Mouse (Mus musculus): ENCODE measurements at regions not wholly inside any gene's neighbourhood (a gene's known extent, or its start where the extent isn't known, plus 50 kb on each side); places are given as distances from the start of the nearest gene placed in this dataset.

DNA sequence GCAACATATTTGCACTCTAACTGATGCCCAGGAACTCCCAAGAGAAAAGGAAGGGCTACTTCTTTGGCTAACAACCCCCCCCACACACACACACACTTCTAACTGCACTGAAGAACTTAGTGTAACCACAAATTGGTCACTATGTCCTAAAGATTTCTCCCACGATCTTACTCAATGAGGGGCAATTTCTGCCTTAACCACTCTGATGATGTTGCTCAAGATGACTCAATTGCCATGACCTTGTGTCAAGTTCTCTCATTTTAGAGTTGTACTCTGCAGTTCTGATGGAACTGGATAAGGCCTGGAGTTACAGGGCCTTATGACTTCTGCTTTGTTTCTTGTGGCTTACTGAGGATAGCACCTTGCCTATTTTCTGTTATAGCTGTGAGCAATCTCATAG is 81.7 kb downstream of the Sem1 start:
- Histone ChIP-seq H3K9ac (ENCODE audit: control insufficient read depth, low read depth, low read length, poor library complexity, severe bottlenecking) (no peak overlapping the region), H3K27ac (ENCODE audit: control insufficient read depth, low read depth, low read length) (no peak overlapping the region), H3K4me3 (ENCODE audit: control insufficient read depth in 1 of 2, insufficient read depth in 1 of 2, low read depth in 2 of 2, low read length in 2 of 2) (no peak overlapping the region), H3K36me3 (ENCODE audit: control insufficient read depth in 1 of 2, insufficient read depth in 2 of 2, low read length in 2 of 2) (no peaks in the 10 kb centered on the region), H3K9me3 (replicated peaks; ENCODE audit: insufficient read depth, low read length) (no peaks in the 10 kb centered on the region), H3K79me2 (ENCODE audit: control insufficient read depth, insufficient read depth, low read length, poor library complexity) (no peaks in the 10 kb centered on the region), H3K27me3 (ENCODE audit: control insufficient read depth in 1 of 2, insufficient read depth in 2 of 2, low read length in 2 of 2) (no peaks in the 10 kb centered on the region; a peak in 1 of 4 replicates), H3K4me1 (ENCODE audit: control insufficient read depth in 1 of 2, insufficient read depth in 2 of 2, low read length in 2 of 2) (no peaks in the 10 kb centered on the region)
- TF ChIP-seq ZNF384 (IDR thresholded peaks at IDR 0.05; ENCODE audit: low read depth, low read length) (no peak), MXI1 (IDR thresholded peaks at IDR 0.05; ENCODE audit: low read depth, low read length) (no peak), RAD21 (IDR thresholded peaks at IDR 0.05; ENCODE audit: low read depth, low read length) (no peak), CTCF (IDR thresholded peaks at IDR 0.05 in 2 of 3, conservative IDR thresholded peaks at IDR 0.05 in 1 of 3; ENCODE audit: control insufficient read depth in 1 of 3, insufficient read depth in 1 of 3, low read depth in 2 of 3, low read length in 3 of 3, poor library complexity in 1 of 3, severe bottlenecking in 1 of 3) (no peak), POLR2A (IDR thresholded peaks at IDR 0.05; ENCODE audit: control insufficient read depth in 1 of 2, insufficient read depth in 1 of 2, low read depth in 1 of 2, low read length in 2 of 2, poor library complexity in 1 of 2) (no peak), TAL1 (IDR thresholded peaks at IDR 0.05; ENCODE audit: low read length) (no peak), MYC (IDR thresholded peaks at IDR 0.05; ENCODE audit: low read depth, low read length) (no peak), CHD1 (IDR thresholded peaks at IDR 0.05; ENCODE audit: low read depth, low read length) (no peak), MAX (IDR thresholded peaks at IDR 0.05; ENCODE audit: low read length) (no peak), MAFK (IDR thresholded peaks at IDR 0.05; ENCODE audit: borderline replicate concordance, low read depth, low read length) (no peak), SMC3 (IDR thresholded peaks at IDR 0.05; ENCODE audit: low read depth, low read length) (no peak)
- no peak for DNase-seq (ENCODE audit: low read depth, low spot score)

GRCm38 (mm10) chr6:6496336-6496735 is 82.1 kb downstream of the Sem1 start:
- H3K4me1 ChIP-seq (ENCODE audit: control insufficient read depth in 1 of 2, insufficient read depth in 2 of 2, low read length in 2 of 2): no peaks in the 10 kb centered on the region
- H3K27ac ChIP-seq (ENCODE audit: control insufficient read depth, low read depth, low read length): no peak overlapping the region
- no peak for TF ChIP-seq POLR2AphosphoS5 (IDR thresholded peaks at IDR 0.05; ENCODE audit: borderline replicate concordance, low read depth, low read length)
- TF ChIP-seq GABPA (IDR thresholded peaks at IDR 0.05; ENCODE audit: low read depth, low read length): no peak
- no peak for TF ChIP-seq ZKSCAN1 (IDR thresholded peaks at IDR 0.05; ENCODE audit: low read depth, low read length)
- no peak for TF ChIP-seq ELF1 (IDR thresholded peaks at IDR 0.05; ENCODE audit: low read depth, low read length)
- TF ChIP-seq ZMIZ1 (IDR thresholded peaks at IDR 0.05; ENCODE audit: low read depth, low read length): no peak
- no peak for TF ChIP-seq E2F4 (IDR thresholded peaks at IDR 0.05; ENCODE audit: borderline replicate concordance, low read depth, low read length)
- TF ChIP-seq MXI1 (IDR thresholded peaks at IDR 0.05; ENCODE audit: low read depth, low read length): no peak
- no peak for TF ChIP-seq GATA1 (IDR thresholded peaks at IDR 0.05; ENCODE audit: low read depth, low read length)
- TF ChIP-seq USF2 (IDR thresholded peaks at IDR 0.05; ENCODE audit: borderline replicate concordance in 1 of 2, insufficient read depth in 1 of 2, low read depth in 1 of 2, low read length in 2 of 2): no peak
- TF ChIP-seq POLR2A (IDR thresholded peaks at IDR 0.05; ENCODE audit: control insufficient read depth in 1 of 2, insufficient read depth in 1 of 2, low read depth in 1 of 2, low read length in 2 of 2, poor library complexity in 1 of 2): no peak
- TF ChIP-seq BHLHE40 (IDR thresholded peaks at IDR 0.05; ENCODE audit: borderline replicate concordance, low read depth, low read length): no peak
- no peak for TF ChIP-seq SIN3A (IDR thresholded peaks at IDR 0.05; ENCODE audit: low read length)
- TF ChIP-seq MYB (IDR thresholded peaks at IDR 0.05; ENCODE audit: low read depth, low read length): no peak
- no peak for TF ChIP-seq ZNF384 (IDR thresholded peaks at IDR 0.05; ENCODE audit: low read depth, low read length)
- no peak for TF ChIP-seq MYC (IDR thresholded peaks at IDR 0.05; ENCODE audit: low read depth, low read length)
- no peak for TF ChIP-seq USF1 (IDR thresholded peaks at IDR 0.05; ENCODE audit: low read depth, low read length)
- TF ChIP-seq TAL1 (IDR thresholded peaks at IDR 0.05; ENCODE audit: low read length): no peak

More at GRCm38 (mm10) chr6:6496336-6496735, 82.1 kb downstream of the Sem1 start:
- Histone ChIP-seq H3K9ac (ENCODE audit: control insufficient read depth, low read depth, low read length, poor library complexity, severe bottlenecking) (no peak overlapping the region), H3K4me3 (ENCODE audit: control insufficient read depth in 1 of 2, insufficient read depth in 1 of 2, low read depth in 2 of 2, low read length in 2 of 2) (no peak overlapping the region), H3K36me3 (ENCODE audit: control insufficient read depth in 1 of 2, insufficient read depth in 2 of 2, low read length in 2 of 2) (no peaks in the 10 kb centered on the region), H3K79me2 (ENCODE audit: control insufficient read depth, insufficient read depth, low read length, poor library complexity) (no peaks in the 10 kb centered on the region), H3K9me3 (replicated peaks; ENCODE audit: insufficient read depth, low read length) (no peaks in the 10 kb centered on the region), H3K27me3 (ENCODE audit: control insufficient read depth in 1 of 2, insufficient read depth in 2 of 2, low read length in 2 of 2) (no peaks in the 10 kb centered on the region; a peak in 1 of 4 replicates)
- no peak for DNase-seq (ENCODE audit: low read depth, low spot score)

Measured in MEL (cell line).